8 mouse cellular contexts compared by ENCODE assay signal in the genomic region with DNA sequence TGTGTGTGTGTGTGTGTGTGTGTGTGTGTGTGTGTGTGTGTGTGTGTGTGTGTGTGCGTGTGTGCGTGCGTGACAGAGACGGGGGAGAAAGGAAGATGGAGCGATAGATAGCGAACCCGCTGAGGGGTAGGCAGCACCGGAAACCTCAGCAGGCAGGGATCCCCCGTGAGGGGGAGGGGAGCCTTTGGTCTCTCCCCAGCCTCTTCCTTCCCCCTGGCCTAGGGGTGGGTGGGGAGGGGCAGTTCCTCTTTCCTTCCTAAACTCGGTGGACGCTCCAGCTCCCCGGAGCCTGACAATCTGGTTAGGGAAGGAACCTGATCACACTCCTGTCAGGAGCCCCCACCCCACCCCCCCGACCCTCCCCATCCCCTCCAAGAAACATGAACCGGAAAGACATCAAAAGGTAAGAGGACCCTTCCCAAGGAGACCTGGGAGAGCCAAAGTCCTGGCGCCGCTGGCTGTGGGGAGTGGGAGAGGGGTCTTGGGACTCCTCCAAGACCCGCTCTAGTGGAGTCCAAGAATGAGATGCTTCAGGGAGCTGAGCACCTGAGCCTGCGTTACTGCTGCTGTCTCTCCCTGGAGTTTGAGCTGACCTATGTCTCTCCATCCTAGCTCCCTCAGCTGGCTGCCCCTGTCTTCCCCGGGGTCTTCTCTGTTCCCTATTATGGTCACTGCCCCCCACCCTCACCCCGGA. TPM values are rescaled to one million over a fixed set of nuclear protein-coding genes. Genes with fewer than 3 reads are reported as not detected.
DNase-seq lines count a peak whose midpoint lies in the region; ATAC-seq lines count a peak whose summit lies in the region.

A gene (plus strand): TSS at position 159 of the 694 bp plus-strand sequence.

- no peak within 1 kb of the TSS for H3K27ac ChIP-seq in liver, embryonic 12.5 days

- peaks cover 17% of the 10 kb centered on the region for H3K27me3 ChIP-seq in liver, embryonic 12.5 days (replicated peaks)

- peak within 1 kb of the TSS; percentile 52 for H3K4me2 ChIP-seq in liver, embryonic 12.5 days

- no peaks in the 10 kb centered on the region for H3K9me3 ChIP-seq in liver, embryonic 12.5 days (replicated peaks)

- H3K4me1 ChIP-seq in liver, embryonic 12.5 days = 0 out of 2 replicates have a peak, but pooled peaks cover 12% of the 10 kb centered on the region

- H3K4me3 ChIP-seq in liver, embryonic 12.5 days = peak within 1 kb of the TSS; percentile 26

- ATAC-seq in hematopoietic stem cell, adult 5-6 weeks (replicated peaks in 1 of 2; ENCODE audit: insufficient read depth in 1 of 2, low FRiP score in 2 of 2, low TSS enrichment in 1 of 2, low read depth in 1 of 2, poor library complexity in 2 of 2, severe bottlenecking in 2 of 2) = peak; percentile 84 to 97
- peak; percentile 55; the same call in 1 of the 2 replicates for ATAC-seq in liver, embryonic 12.5 days
- ATAC-seq in monocyte, adult 5-6 weeks (replicated peaks; ENCODE audit: insufficient number of reproducible peaks, low FRiP score, low TSS enrichment, poor library complexity, severe bottlenecking) = peak; percentile 79

- WGBS in liver, embryonic 12.5 days (ENCODE audit: insufficient replicate concordance) = 1% methylated on average over 14 of the region's 20 CpGs

- no peaks in the 10 kb centered on the region for H3K36me3 ChIP-seq in liver, embryonic 12.5 days

- H3K9ac ChIP-seq in liver, embryonic 12.5 days = no peak within 1 kb of the TSS

- peak; percentile 25 for DNase-seq in adrenal gland, adult 2 months
- no peak for DNase-seq in adrenal gland, postnatal 25 days
- peak; percentile 67 for DNase-seq in embryo, embryonic 11 days
- peak; percentile 86 to 93 for DNase-seq in thymus, postnatal 36 days
- DNase-seq in left cerebral cortex, adult 9 months (ENCODE audit: low spot score in 2 of 2) = no peak

RNA-seq across cellular contexts. Expression of the gene that starts here (rescaled TPM):
- total RNA-seq in adrenal gland, adult 2 months (2021) = 1 to 10 TPM; 1.2 to 1.5 TPM
- polyA plus RNA-seq in adrenal gland, adult 2 months (2012; rRNA removed) = 3.2 and 3.9 TPM in 2 replicates
- 0.90 and 1.7 TPM in 2 replicates for total RNA-seq in adrenal gland, postnatal 25 days (2021)
- total RNA-seq in hematopoietic stem cell, adult 5-6 weeks (2017) = 1.9 and 8.8 TPM in 2 replicates
- polyA plus RNA-seq in liver, embryonic 12.5 days (2016; fragmentation: Nextera tagmentation; extraction: Ambion mirVana) = 0.38 and 0.79 TPM in 2 replicates
- total RNA-seq in monocyte, adult 5-6 weeks (2017) = 37.9 to 82.9 TPM (median 41.3 TPM) in 3 replicates

Comparison
In these comparisons a context has a peak if more than half of its experiments do, and no peak if none do; other contexts are left out.
1. DNase-seq: peak in adrenal gland, adult 2 months (single experiment), embryo, embryonic 11 days (single experiment) and thymus, postnatal 36 days (2 of 2); none in adrenal gland, postnatal 25 days (single experiment) and left cerebral cortex, adult 9 months (0 of 2).
2. Peak in ATAC-seq, H3K4me3 ChIP-seq and H3K4me2 ChIP-seq in liver, embryonic 12.5 days; RNA of the gene not detected or under 1 TPM.
3. Peak in every context shown above with its lines, with median percentiles within 50 percentile points of each other: ATAC-seq.